Mouse (Mus musculus): ENCODE results near the gene Zfp281. TPM values are rescaled to one million over a fixed set of nuclear protein-coding genes. Genes with fewer than 3 reads are reported as not detected.

Zfp281 gene
- total RNA-seq, 2 experiments from 2014 or later, result 34.5 to 34.9 TPM

Other genes starting within 250 kb of the Zfp281 start
- gene Ddx59, start 209.6 kb upstream of the Zfp281 start, total RNA-seq (2021), result 10 to 100 TPM in 1 of 2 experiments, 1 to 10 TPM in 1; 9.7 to 11.8 TPM
- gene Kif14, start 158.6 kb upstream of the Zfp281 start, total RNA-seq (2021), result under 1 TPM; 0.14 to 0.23 TPM